Mouse (Mus musculus) embryo, embryonic 11 days (tissue): ENCODE data around the gene Hemk1.
A peak's percentile ranks its signal among the peaks of the same experiment; 100 is the strongest.

Experiments used
- DNase-seq: peaks from one replicate; pipeline ENCODE4 v3.0.0-alpha.2; 2015

Gene Hemk1

GRCm38 (mm10) chr9:107343146-107343943 is 5.2 kb upstream of the Hemk1 start:
- DNase-seq: no peak

- no peak for DNase-seq
These were observed 4.1 kb upstream of the Hemk1 start for GRCm38 (mm10) chr9:107342201-107342709.

- no peak for DNase-seq
These were observed 2.9 kb upstream of the Hemk1 start for GRCm38 (mm10) chr9:107340911-107341645.

GRCm38 (mm10) chr9:107340267-107340859 is 2.2 kb upstream of the Hemk1 start, which contains the start of gene 6430571L13Rik:
6430571L13Rik (plus strand) TSS chr9:107340602.
- DNase-seq: peak; percentile 95

GRCm38 (mm10) chr9:107336386-107336785 is 1.8 kb downstream of the Hemk1 start:
- no peak for DNase-seq

- DNase-seq: peak; percentile 50
These were observed 2.2 kb downstream of the Hemk1 start for GRCm38 (mm10) chr9:107335909-107336308.

- no peak for DNase-seq
These were observed 3.1 kb downstream of the Hemk1 start for GRCm38 (mm10) chr9:107335046-107335445.

- DNase-seq: no peak
These were observed 3.8 kb downstream of the Hemk1 start for GRCm38 (mm10) chr9:107334356-107334755.

- no peak for DNase-seq
These were observed 4.5 kb downstream of the Hemk1 start for GRCm38 (mm10) chr9:107333686-107334085.

GRCm38 (mm10) chr9:107330791-107331190 is 7.4 kb downstream of the Hemk1 start:
- DNase-seq: no peak

GRCm38 (mm10) chr9:107327879-107328620 is 10.1 kb downstream of the Hemk1 start:
- DNase-seq: no peak

GRCm38 (mm10) chr9:107325904-107326303 is 12.2 kb downstream of the Hemk1 start:
- DNase-seq: no peak

- no peak for DNase-seq
These were observed 13.2 kb downstream of the Hemk1 start for GRCm38 (mm10) chr9:107324799-107325561.

GRCm38 (mm10) chr9:107323558-107323957 is 14.6 kb downstream of the Hemk1 start:
- DNase-seq: no peak

- DNase-seq: no peak
These were observed 15.6 kb downstream of the Hemk1 start for GRCm38 (mm10) chr9:107322461-107323050.

GRCm38 (mm10) chr9:107315791-107316190 is 22.4 kb downstream of the Hemk1 start:
- no peak for DNase-seq

- no peak for DNase-seq
These were observed 24.2 kb downstream of the Hemk1 start for GRCm38 (mm10) chr9:107313926-107314325.

GRCm38 (mm10) chr9:107312811-107313584 is 25.2 kb downstream of the Hemk1 start:
- DNase-seq: no peak

- no peak for DNase-seq
These were observed 28.6 kb downstream of the Hemk1 start for GRCm38 (mm10) chr9:107309600-107309999.

GRCm38 (mm10) chr9:107309171-107309570 is 29.0 kb downstream of the Hemk1 start:
- DNase-seq: no peak
